ENCODE assay signal across 8 mouse cellular contexts in genomic region chrX:167233104-167233687, GRCm38 (mm10). TPM values are rescaled to one million over a fixed set of nuclear protein-coding genes. Genes with fewer than 3 reads are reported as not detected.
DNase-seq lines count a peak whose midpoint lies in the region; ATAC-seq and TF ChIP-seq lines count a peak whose summit lies in the region.

No protein-coding gene starts in this region.

- TF ChIP-seq CTCF in stomach, postnatal 0 days (IDR thresholded peaks at IDR 0.05; ENCODE audit: low read depth) = peak; percentile 87

- H3K36me3 ChIP-seq in intestine, embryonic 16.5 days (ENCODE audit: control insufficient read depth, insufficient read depth, low read length) = no peaks in the 10 kb centered on the region
- no peaks in the 10 kb centered on the region for H3K36me3 ChIP-seq in limb, embryonic 12.5 days
- H3K36me3 ChIP-seq in midbrain, embryonic 16.5 days (ENCODE audit: control insufficient read depth, insufficient read depth, low read length) = no peaks in the 10 kb centered on the region
- no peaks in the 10 kb centered on the region for H3K36me3 ChIP-seq in stomach, postnatal 0 days (ENCODE audit: control insufficient read depth, insufficient read depth, low read length)

- ATAC-seq in intestine, embryonic 16.5 days = peak; percentile 96
- ATAC-seq in limb, embryonic 12.5 days (ENCODE audit: insufficient number of reproducible peaks, insufficient read depth, low FRiP score, low TSS enrichment, low read depth) = peak; percentile 63; the same call in 1 of the 2 replicates
- ATAC-seq in midbrain, embryonic 16.5 days = peak; percentile 88
- ATAC-seq in stomach, postnatal 0 days (ENCODE audit: low FRiP score, low TSS enrichment) = peak; percentile 95

- H3K9me3 ChIP-seq in intestine, embryonic 16.5 days (ENCODE audit: control insufficient read depth, low read length) = no peaks in the 10 kb centered on the region
- no peaks in the 10 kb centered on the region for H3K9me3 ChIP-seq in limb, embryonic 12.5 days
- H3K9me3 ChIP-seq in midbrain, embryonic 16.5 days (replicated peaks; ENCODE audit: control insufficient read depth, low read length, poor library complexity, severe bottlenecking) = no peaks in the 10 kb centered on the region
- no peaks in the 10 kb centered on the region for H3K9me3 ChIP-seq in stomach, postnatal 0 days (ENCODE audit: control insufficient read depth, low read length)

- H3K27ac ChIP-seq in intestine, embryonic 16.5 days (ENCODE audit: low read length) = peak overlapping the region; percentile 75
- no peak overlapping the region for H3K27ac ChIP-seq in limb, embryonic 12.5 days
- H3K27ac ChIP-seq in midbrain, embryonic 16.5 days (ENCODE audit: low read length) = no peak overlapping the region
- H3K27ac ChIP-seq in stomach, postnatal 0 days (replicated peaks) = peak overlapping the region; percentile 81

- H3K27me3 ChIP-seq in intestine, embryonic 16.5 days (replicated peaks; ENCODE audit: control insufficient read depth, insufficient read depth, low read length) = no peaks in the 10 kb centered on the region
- peaks cover 40% of the 10 kb centered on the region for H3K27me3 ChIP-seq in limb, embryonic 12.5 days
- no peaks in the 10 kb centered on the region for H3K27me3 ChIP-seq in midbrain, embryonic 16.5 days (ENCODE audit: control insufficient read depth, insufficient read depth, low read depth, low read length)
- no peaks in the 10 kb centered on the region for H3K27me3 ChIP-seq in stomach, postnatal 0 days (ENCODE audit: control insufficient read depth, insufficient read depth, low read length)

- no peaks in the 10 kb centered on the region for H3K4me1 ChIP-seq in intestine, embryonic 16.5 days (ENCODE audit: control insufficient read depth, insufficient read depth, low read length)
- H3K4me1 ChIP-seq in limb, embryonic 12.5 days (replicated peaks) = no peaks in the 10 kb centered on the region
- H3K4me1 ChIP-seq in midbrain, embryonic 16.5 days (ENCODE audit: control insufficient read depth, insufficient read depth, low read length) = no peaks in the 10 kb centered on the region; the same call in 1 of the 2 replicates
- no peaks in the 10 kb centered on the region for H3K4me1 ChIP-seq in stomach, postnatal 0 days (replicated peaks; ENCODE audit: control insufficient read depth, insufficient read depth)

- H3K9ac ChIP-seq in intestine, embryonic 16.5 days (ENCODE audit: low read depth, low read length) = no peak overlapping the region
- H3K9ac ChIP-seq in limb, embryonic 12.5 days (replicated peaks) = no peak overlapping the region
- peak overlapping the region; percentile 11; the same call in 1 of the 2 replicates for H3K9ac ChIP-seq in midbrain, embryonic 16.5 days (ENCODE audit: low read depth, low read length)
- no peak overlapping the region for H3K9ac ChIP-seq in stomach, postnatal 0 days (ENCODE audit: low read length)

- WGBS in intestine, embryonic 16.5 days = 26% methylated on average over 9 of the region's 9 CpGs
- WGBS in limb, embryonic 12.5 days = 25% methylated on average over 9 of the region's 9 CpGs
- 25% methylated on average over 9 of the region's 9 CpGs for WGBS in midbrain, embryonic 16.5 days
- 27% methylated on average over 9 of the region's 9 CpGs for WGBS in stomach, postnatal 0 days

- no peak overlapping the region for H3K4me3 ChIP-seq in intestine, embryonic 16.5 days (ENCODE audit: low read length)
- H3K4me3 ChIP-seq in limb, embryonic 12.5 days (replicated peaks) = no peak overlapping the region
- H3K4me3 ChIP-seq in midbrain, embryonic 16.5 days (ENCODE audit: low read depth, low read length) = no peak overlapping the region
- no peak overlapping the region for H3K4me3 ChIP-seq in stomach, postnatal 0 days (ENCODE audit: low read depth, low read length)

- TF ChIP-seq EP300 in stomach, postnatal 0 days (optimal IDR thresholded peaks at IDR 0.05) = no peak

- DNase-seq in spleen, adult 18-20 months = peak; percentile 35 to 76
- DNase-seq in spleen, adult 12 weeks (ENCODE audit: low spot score) = no peak
- DNase-seq in cerebellum, postnatal 10 days = peak; percentile 88
- peak; percentile 73 to 83 for DNase-seq in frontal cortex, postnatal 36 days (ENCODE audit: low spot score in 2 of 2)
- peak; percentile 82 for DNase-seq in stomach, postnatal 0 days (ENCODE audit: low spot score)

- H3K4me2 ChIP-seq in intestine, embryonic 16.5 days (ENCODE audit: low read depth, low read length) = no peak overlapping the region
- H3K4me2 ChIP-seq in limb, embryonic 12.5 days = no peak overlapping the region
- H3K4me2 ChIP-seq in midbrain, embryonic 16.5 days (ENCODE audit: low read length) = no peak overlapping the region
- no peak overlapping the region for H3K4me2 ChIP-seq in stomach, postnatal 0 days (replicated peaks; ENCODE audit: low read depth)

RNA-seq across cellular contexts. Expression of gene Tmsb4x, which starts 24.1 kb away (rescaled TPM):
- 2,883 and 3,085 TPM in 2 replicates for polyA plus RNA-seq in intestine, embryonic 16.5 days (2015; fragmentation: Nextera tagmentation; extraction: Ambion mirVana)
- 1,832 and 1,847 TPM in 2 replicates for polyA plus RNA-seq in limb, embryonic 12.5 days (2016; fragmentation: Nextera tagmentation; extraction: Ambion mirVana)
- 4,447 and 4,880 TPM in 2 replicates for polyA plus RNA-seq in midbrain, embryonic 16.5 days (2015; fragmentation: Nextera tagmentation; extraction: Ambion mirVana)
- 6,456 and 7,015 TPM in 2 replicates for polyA plus RNA-seq in stomach, postnatal 0 days (2015; fragmentation: Nextera tagmentation; extraction: Ambion mirVana)

RNA-seq across cellular contexts. Expression of gene Tlr8, which starts 30.9 kb away (rescaled TPM):
- polyA plus RNA-seq in intestine, embryonic 16.5 days (2015; fragmentation: Nextera tagmentation; extraction: Ambion mirVana) = 0.35 and 0.66 TPM in 2 replicates
- polyA plus RNA-seq in limb, embryonic 12.5 days (2016; fragmentation: Nextera tagmentation; extraction: Ambion mirVana) = 0.14 and 0.32 TPM in 2 replicates
- polyA plus RNA-seq in midbrain, embryonic 16.5 days (2015; fragmentation: Nextera tagmentation; extraction: Ambion mirVana) = 0.06 TPM in 1 of 2 replicates, not detected in the other
- polyA plus RNA-seq in stomach, postnatal 0 days (2015; fragmentation: Nextera tagmentation; extraction: Ambion mirVana) = 0.24 and 0.58 TPM in 2 replicates

Comparison
In these comparisons a context has a peak if more than half of its experiments do, and no peak if none do; other contexts are left out.
1. H3K27ac ChIP-seq: peak in intestine, embryonic 16.5 days (single experiment) and stomach, postnatal 0 days (single experiment); none in limb, embryonic 12.5 days (single experiment) and midbrain, embryonic 16.5 days (single experiment).
2. Peak in every context shown above with its lines, with median percentiles within 50 percentile points of each other: ATAC-seq.